ENCODE assay signal across 20 mouse cellular contexts in the genomic region with DNA sequence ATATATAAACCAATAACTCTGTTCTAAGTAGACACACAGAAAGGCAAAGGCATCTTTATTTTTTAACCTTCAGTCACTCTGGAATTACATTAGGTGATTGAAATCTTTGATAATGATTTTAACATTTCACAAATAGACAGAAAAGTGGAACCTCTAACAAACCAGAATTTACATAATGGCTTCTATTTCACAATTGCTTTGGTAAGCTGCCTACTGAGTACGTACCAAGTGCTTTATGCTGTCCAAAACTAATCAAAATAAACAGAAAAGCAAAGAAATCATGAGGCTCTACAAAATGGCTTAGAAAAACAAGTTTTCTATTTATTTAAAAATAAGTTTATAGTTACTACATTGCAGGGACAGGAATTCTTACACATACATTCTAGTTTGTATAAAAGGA. TPM values are rescaled to one million over a fixed set of nuclear protein-coding genes. Genes with fewer than 3 reads are reported as not detected.
DNase-seq lines count a peak whose midpoint lies in the region; ATAC-seq and TF ChIP-seq lines count a peak whose summit lies in the region.
"Had no signal": no experiment of that assay in that cellular context is flagged by ENCODE, and none has a peak within 500 bp of the region (broad histone marks: within the 10 kb centered on the region; RNA-seq: fewer than 3 reads in every experiment).

No protein-coding gene starts in this region.

- H3K36me3 ChIP-seq in liver, adult 2 months (ENCODE audit: control insufficient read depth, insufficient read depth, low read length) = peaks cover 3% of the 10 kb centered on the region
- peaks cover 10% of the 10 kb centered on the region for H3K36me3 ChIP-seq in liver, postnatal 0 days (replicated peaks; ENCODE audit: insufficient read depth, low read length)

- TF ChIP-seq POLR2A in liver, adult 2 months (IDR thresholded peaks at IDR 0.05; ENCODE audit: extremely low read depth, insufficient read depth, low read length) = no peak

- H3K4me1 ChIP-seq in liver, adult 2 months (ENCODE audit: control insufficient read depth, insufficient read depth, low read length) = peaks cover 10% of the 10 kb centered on the region; the same call in 1 of the 2 replicates
- no peaks in the 10 kb centered on the region for H3K4me1 ChIP-seq in liver, postnatal 0 days (ENCODE audit: insufficient read depth)

- H3K27me3 ChIP-seq in liver, adult 2 months (ENCODE audit: control insufficient read depth, insufficient read depth, low read length) = no peaks in the 10 kb centered on the region
- no peaks in the 10 kb centered on the region for H3K27me3 ChIP-seq in liver, postnatal 0 days (ENCODE audit: insufficient read depth, low read length)
- H3K27me3 ChIP-seq: CH12.LX, Patski had no signal

- no peak for ATAC-seq in liver, postnatal 0 days
- ATAC-seq: activated CD4-positive, CD25-positive, alpha-beta regulatory T cell, adult 4 months; CD4-positive, CD25-positive, alpha-beta regulatory T cell, adult 4 months; Patski had no signal

- peak; percentile 94 for DNase-seq in liver, adult 2 months (ENCODE audit: extremely low read depth, low read depth, low spot score)
- no peak for DNase-seq in liver, postnatal 0 days
- DNase-seq in adipocyte (ENCODE audit: low spot score) = peak; percentile 78
- no peak for DNase-seq in cerebellum, postnatal 36 days
- DNase-seq: adrenal gland, adult 2 months; adrenal gland, adult 8-10 months; adrenal gland, postnatal 10 days; adrenal gland, postnatal 14 days; adrenal gland, postnatal 25 days; adrenal gland, postnatal 36 days; B cell, adult 2 months; cerebellum, adult 11 months; cerebellum, adult 11-12 months; cerebellum, adult 18-20 months; cerebellum, adult 2 months had no signal

- H3K4me3 ChIP-seq in liver, adult 2 months (ENCODE audit: insufficient read depth, low read depth, low read length) = no peak overlapping the region; the same call in 1 of the 2 replicates
- H3K4me3 ChIP-seq in liver, postnatal 0 days (ENCODE audit: low read depth, low read length) = no peak overlapping the region

- H3K27ac ChIP-seq in liver, adult 2 months (replicated peaks; ENCODE audit: insufficient read depth, low read depth, low read length) = peak overlapping the region; percentile 31; the same call in 1 of the 2 replicates
- H3K27ac ChIP-seq in liver, postnatal 0 days (ENCODE audit: low read depth) = no peak overlapping the region

- no peak for TF ChIP-seq CTCF in liver, adult 2 months (IDR thresholded peaks at IDR 0.05; ENCODE audit: low read depth, low read length)
- TF ChIP-seq CTCF in liver, postnatal 0 days (IDR thresholded peaks at IDR 0.05; ENCODE audit: low read depth) = no peak

- no peak for TF ChIP-seq EP300 in liver, postnatal 0 days (IDR thresholded peaks at IDR 0.05; ENCODE audit: low read depth)

- H3K9ac ChIP-seq in liver, adult 2 months (ENCODE audit: low read depth, low read length) = no peak overlapping the region
- no peak overlapping the region for H3K9ac ChIP-seq in liver, postnatal 0 days (replicated peaks)

- 25% methylated on average over 1 of the region's 1 CpGs for WGBS in liver, adult 2 months
- WGBS in liver, postnatal 0 days (ENCODE audit: insufficient replicate concordance) = 61% methylated on average over 1 of the region's 1 CpGs

- no peak overlapping the region for H3K4me2 ChIP-seq in liver, postnatal 0 days (ENCODE audit: low read depth, low read length)

- H3K79me2 ChIP-seq in liver, adult 2 months (ENCODE audit: control insufficient read depth, insufficient read depth, low read length) = no peaks in the 10 kb centered on the region

- H3K9me3 ChIP-seq in liver, postnatal 0 days (ENCODE audit: low read length) = no peaks in the 10 kb centered on the region
- H3K9me3 ChIP-seq: G1E had no signal

RNA-seq across cellular contexts. Expression of a gene that starts 36.8 kb away (rescaled TPM):
- 1.6 and 2.1 TPM in 2 replicates for total RNA-seq in liver, adult 2 months (2014; rRNA removed)
- 0.91 and 1.3 TPM in 2 replicates for polyA plus RNA-seq in liver, adult 2 months (2012; rRNA removed)
- 1.2 and 1.4 TPM in 2 replicates for polyA plus RNA-seq in liver, postnatal 0 days (2015; fragmentation: Nextera tagmentation; extraction: Ambion mirVana)

Comparison
In these comparisons a context has a peak if more than half of its experiments do, and no peak if none do; other contexts are left out.
1. DNase-seq: peak in liver, adult 2 months (single experiment) and adipocyte (single experiment); none in liver, postnatal 0 days (single experiment) and cerebellum, postnatal 36 days (0 of 2).